Mouse (Mus musculus) limb, embryonic 12.5 days (tissue): Measurements from ENCODE around the gene Lrp10. TPM values are rescaled to one million over a fixed set of nuclear protein-coding genes. Genes with fewer than 3 reads are reported as not detected.

Experiments
- ATAC-seq: fragments of 200-750 bp; cut with Nextera tagmentation; 2 replicates; pipeline ENCODE4 v1.8.0; 2017; ENCODE audit warnings: low read depth, moderate TSS enrichment; ENCODE audit not compliant: insufficient number of reproducible peaks, insufficient read depth, low FRiP score, low TSS enrichment
- H3K27ac ChIP-seq: fragments of 300-500 bp; sonication (generic); 2 replicates; pipeline ENCODE4 v1.5.1; 2016; ENCODE audit warnings: mild to moderate bottlenecking, moderate library complexity
- H3K27me3 ChIP-seq: fragments of 300-500 bp; sonication (generic); 2 replicates; pipeline ENCODE4 v1.6.1; 2016; ENCODE audit warnings: mild to moderate bottlenecking, moderate library complexity
- H3K36me3 ChIP-seq: fragments of 300-500 bp; sonication (generic); 2 replicates; pipeline ENCODE4 v1.6.1; 2016; ENCODE audit warnings: mild to moderate bottlenecking, moderate library complexity
- H3K4me1 ChIP-seq: fragments of 300-500 bp; sonication (generic); replicated peaks from 2 replicates; pipeline ENCODE4 v1.6.1; 2016
- H3K4me2 ChIP-seq: fragments of 300-500 bp; sonication (generic); 2 replicates; pipeline ENCODE4 v1.6.1; 2016; ENCODE audit warnings: mild to moderate bottlenecking, moderate library complexity
- H3K4me3 ChIP-seq: fragments of 300-500 bp; sonication (generic); replicated peaks from 2 replicates; pipeline ENCODE4 v1.5.1; 2016; ENCODE audit warnings: mild to moderate bottlenecking
- H3K9ac ChIP-seq: fragments of 300-500 bp; sonication (generic); replicated peaks from 2 replicates; pipeline ENCODE4 v1.6.1; 2016; ENCODE audit warnings: mild to moderate bottlenecking, moderate library complexity
- H3K9me3 ChIP-seq: fragments of 300-500 bp; sonication (generic); 2 replicates; pipeline ENCODE4 v1.6.1; 2016; ENCODE audit warnings: mild to moderate bottlenecking, moderate library complexity
- WGBS: fragments of 180-500 bp; shearing (Covaris S2); methylation state at CpG from one replicate; pipeline ENCODE4 v1.1.7; 2016; 5-methylcytosine and 5-hydroxymethylcytosine counted together
- polyA plus RNA-seq: library from polyadenylated mRNA; unstranded; fragments of >200 nt; fragmentation: Nextera tagmentation; extraction: Ambion mirVana; gene quantifications from 2 replicates; pipeline ENCODE4 v1.2.1, GENCODE M21; 2016

Gene Lrp10
- polyA plus RNA-seq = 28.3 and 28.7 TPM in 2 replicates

DNA sequence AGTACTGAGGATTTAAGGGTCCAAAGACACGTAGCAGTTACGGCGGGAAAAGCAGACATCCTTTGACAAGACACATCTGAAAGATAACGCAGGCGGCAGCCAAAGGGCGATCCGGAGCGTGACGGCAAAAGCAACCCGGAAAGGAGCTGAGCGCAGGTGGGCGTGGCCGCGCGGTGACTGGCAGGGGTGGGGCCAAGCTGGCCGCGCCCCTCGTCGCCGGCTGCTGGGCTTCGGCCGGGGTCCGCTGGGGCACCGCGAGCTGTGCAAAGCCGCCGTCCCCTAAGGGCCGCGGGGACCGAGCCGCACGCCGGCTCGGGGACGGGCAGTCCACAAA is at the start of gene Lrp10:
Gene Lrp10 (plus strand): TSS at position 179 of the 334 bp plus-strand sequence.
- no peaks in the 10 kb centered on the region for H3K27me3 ChIP-seq
- no peaks in the 10 kb centered on the region; the same call in 1 of the 2 replicates for H3K4me1 ChIP-seq
- no peaks in the 10 kb centered on the region for H3K9me3 ChIP-seq
- peaks cover 20% of the 10 kb centered on the region for H3K36me3 ChIP-seq
- WGBS = under 1% methylated on average over 35 of the region's 35 CpGs
- H3K4me2 ChIP-seq = peak within 1 kb of the TSS; percentile 82
- H3K27ac ChIP-seq = peak within 1 kb of the TSS; percentile 69
- H3K4me3 ChIP-seq = peak within 1 kb of the TSS; percentile 83
- peak; percentile 82 for ATAC-seq
- peak within 1 kb of the TSS; percentile 71 for H3K9ac ChIP-seq

DNA sequence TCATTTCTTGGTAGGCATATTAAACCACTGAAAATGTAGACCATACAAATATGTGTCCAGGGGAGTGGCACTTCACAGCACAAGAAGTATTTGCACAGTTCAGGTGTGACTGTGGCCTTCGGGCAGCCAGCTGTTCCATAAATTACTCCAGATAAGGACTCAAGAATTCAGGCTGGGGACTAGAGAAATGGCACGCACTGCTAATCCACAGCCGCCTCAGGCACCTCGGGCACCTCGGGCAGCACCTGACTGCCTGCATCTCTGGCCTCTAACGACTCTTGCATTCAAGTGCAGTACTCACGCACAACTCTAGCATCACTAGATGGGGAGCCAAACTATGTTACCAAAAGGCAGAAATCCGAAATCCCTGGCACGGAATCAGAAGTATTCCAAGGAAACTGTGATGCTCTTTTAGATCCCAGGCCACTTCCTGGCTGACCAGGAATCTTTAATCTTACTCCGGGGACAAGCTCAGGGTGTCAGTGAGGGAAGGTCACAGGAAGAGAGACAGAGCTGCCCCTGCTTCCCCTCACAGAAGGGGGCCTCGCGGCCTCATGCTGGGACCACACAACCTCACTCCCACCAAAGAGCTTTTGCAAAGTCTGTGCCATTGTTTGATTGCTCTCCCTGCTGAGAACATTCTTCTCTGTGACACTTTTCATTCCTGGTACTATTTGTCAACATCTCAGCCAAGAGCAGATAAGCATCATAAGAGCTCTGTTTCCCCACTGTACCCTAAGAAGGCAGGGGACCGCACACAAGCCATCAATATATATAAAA is 48.5 kb upstream of the Lrp10 start:
- Histone ChIP-seq H3K9ac (no peak overlapping the region), H3K27ac (no peak overlapping the region), H3K4me1 (peaks cover 29% of the 10 kb centered on the region), H3K9me3 (no peaks in the 10 kb centered on the region), H3K4me3 (no peak overlapping the region), H3K4me2 (no peak overlapping the region), H3K27me3 (peaks cover 15% of the 10 kb centered on the region), H3K36me3 (no peaks in the 10 kb centered on the region)
- ATAC-seq = no peak
- 15% methylated on average over 13 of the region's 13 CpGs for WGBS

DNA sequence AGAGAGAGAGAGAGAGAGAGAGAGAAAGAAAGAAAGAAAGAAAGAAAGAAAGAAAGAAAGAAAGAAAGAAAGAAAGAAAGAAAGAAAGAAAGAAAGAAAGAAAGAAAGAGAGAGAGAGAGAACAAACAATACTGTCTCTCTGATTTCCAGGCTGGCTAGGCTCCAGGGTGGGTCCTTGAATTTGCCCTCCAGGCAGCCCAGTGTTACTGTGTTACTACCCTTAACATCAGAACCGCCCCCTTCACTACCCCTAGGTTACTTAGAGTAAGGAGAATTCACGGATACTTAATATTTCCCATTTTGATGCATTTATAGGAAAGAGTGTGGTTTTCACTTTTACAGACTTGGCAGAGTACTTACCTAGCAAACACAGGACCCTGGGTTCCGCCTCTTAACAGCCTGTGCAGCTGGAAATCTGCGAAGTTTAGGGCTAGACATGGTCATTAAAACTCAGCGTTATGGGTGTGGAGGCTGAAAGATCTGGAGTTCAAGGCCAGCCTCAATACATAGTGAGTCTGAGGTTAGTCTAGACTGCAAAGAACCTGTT is 47.6 kb upstream of the Lrp10 start:
- Histone ChIP-seq H3K9me3 (no peaks in the 10 kb centered on the region), H3K4me1 (peaks cover 33% of the 10 kb centered on the region), H3K4me2 (no peak overlapping the region), H3K27ac (no peak overlapping the region), H3K9ac (no peak overlapping the region), H3K36me3 (no peaks in the 10 kb centered on the region), H3K27me3 (peaks cover 15% of the 10 kb centered on the region), H3K4me3 (no peak overlapping the region)
- no peak for ATAC-seq
- 28% methylated on average over 5 of the region's 5 CpGs for WGBS

DNA sequence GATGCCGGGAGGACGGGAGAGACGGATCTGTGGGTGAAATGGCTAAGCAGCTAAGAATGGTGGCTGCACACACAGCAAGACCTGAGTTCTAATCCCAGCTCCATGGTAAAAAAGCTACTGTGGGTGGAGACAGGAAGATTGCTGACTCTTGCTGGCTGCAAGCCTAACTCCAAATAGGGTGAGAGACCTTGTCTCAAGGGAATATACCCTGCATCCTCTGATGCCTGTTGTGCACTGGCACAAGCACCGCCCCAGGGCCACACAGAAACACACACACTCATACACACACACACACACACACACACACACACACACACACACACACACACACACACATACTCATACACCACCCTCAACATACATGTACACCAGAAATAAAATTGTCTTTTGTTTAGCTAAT is 47.1 kb upstream of the Lrp10 start:
- H3K36me3 ChIP-seq = no peaks in the 10 kb centered on the region
- H3K4me1 ChIP-seq = peaks cover 33% of the 10 kb centered on the region
- no peak overlapping the region for H3K9ac ChIP-seq
- H3K9me3 ChIP-seq = no peaks in the 10 kb centered on the region
- WGBS = 68% methylated on average over 3 of the region's 4 CpGs
- H3K4me2 ChIP-seq = no peak overlapping the region
- no peak overlapping the region for H3K27ac ChIP-seq
- ATAC-seq = no peak
- peaks cover 15% of the 10 kb centered on the region for H3K27me3 ChIP-seq
- no peak overlapping the region for H3K4me3 ChIP-seq

DNA sequence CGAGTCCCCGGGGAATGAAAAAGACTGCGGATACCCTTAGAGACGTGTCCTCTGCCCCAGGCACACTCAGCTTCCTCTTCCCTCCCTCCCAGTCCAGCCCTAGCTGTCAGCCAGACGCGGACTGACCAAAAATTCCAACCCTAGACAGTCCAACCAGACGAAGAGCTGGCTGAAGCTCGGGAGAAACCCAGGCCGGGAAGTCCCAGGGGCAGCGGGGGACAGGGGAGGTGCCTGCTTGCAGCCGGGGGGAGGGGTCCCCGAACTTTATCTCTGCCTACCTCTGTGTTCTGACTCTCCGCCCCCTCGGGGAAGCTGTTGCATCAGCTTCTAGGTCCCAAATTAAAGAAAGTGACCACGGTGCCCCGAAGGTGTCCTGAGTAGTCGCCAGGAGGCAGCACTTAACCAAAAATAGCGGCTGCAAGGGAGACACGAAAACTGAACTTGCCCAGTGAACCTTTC is 46.3 kb upstream of the Lrp10 start, which contains the start of gene Slc7a7:
Gene Slc7a7 (minus strand): TSS at position 158 of the 459 bp plus-strand sequence.
- 9% methylated on average over 19 of the region's 19 CpGs for WGBS
- Histone ChIP-seq H3K27me3 (peaks cover 15% of the 10 kb centered on the region), H3K9ac (no peak within 1 kb of the TSS), H3K36me3 (no peaks in the 10 kb centered on the region), H3K4me1 (peaks cover 33% of the 10 kb centered on the region), H3K27ac (no peak within 1 kb of the TSS), H3K4me2 (peak within 1 kb of the TSS; percentile 34), H3K4me3 (no peak within 1 kb of the TSS), H3K9me3 (no peaks in the 10 kb centered on the region)
- ATAC-seq = no peak

DNA sequence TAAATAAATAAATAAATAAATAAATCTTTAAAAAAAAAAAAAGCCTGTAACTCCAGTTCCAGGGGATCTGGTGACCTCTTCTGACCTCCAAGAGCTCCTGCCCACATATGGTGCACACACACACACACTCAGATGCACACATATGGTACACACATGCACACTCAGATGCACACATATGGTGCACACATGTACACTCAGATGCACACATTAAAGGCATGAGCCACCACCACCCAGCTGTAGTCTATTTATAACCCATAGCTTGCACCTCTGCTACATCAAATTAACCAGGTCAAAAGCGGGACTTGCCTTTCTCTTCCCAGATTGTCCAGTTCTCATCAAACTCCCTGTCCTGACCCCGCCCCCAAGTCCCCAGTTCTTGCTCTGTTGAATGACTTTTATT is 42.9 kb upstream of the Lrp10 start:
- Histone ChIP-seq H3K9me3 (0 out of 2 replicates have a peak, but pooled peaks cover 4% of the 10 kb centered on the region), H3K27me3 (peaks cover 15% of the 10 kb centered on the region), H3K36me3 (no peaks in the 10 kb centered on the region), H3K9ac (no peak overlapping the region), H3K4me3 (no peak overlapping the region), H3K27ac (no peak overlapping the region), H3K4me1 (0 out of 2 replicates have a peak, but pooled peaks cover 14% of the 10 kb centered on the region), H3K4me2 (no peak overlapping the region)
- 53% methylated on average over 2 of the region's 2 CpGs for WGBS
- ATAC-seq = no peak

DNA sequence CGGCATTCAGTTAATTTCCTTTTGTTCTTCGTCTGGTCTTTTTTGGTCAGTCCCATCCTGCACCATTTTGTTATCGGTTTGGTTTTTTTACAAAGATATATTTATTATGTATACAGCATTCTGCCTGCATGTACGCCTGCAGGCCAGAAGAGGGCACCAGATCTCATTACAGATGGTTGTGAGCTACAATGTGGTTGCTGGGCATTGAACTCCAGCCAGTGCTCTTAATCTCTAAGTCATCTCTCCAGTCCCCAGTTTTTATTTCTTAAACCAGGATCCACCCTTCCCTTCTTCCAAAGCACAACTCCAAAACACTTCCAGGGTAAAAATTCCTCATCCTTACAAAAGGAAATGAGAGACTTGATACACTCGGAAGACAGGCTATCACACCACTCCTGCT is 40.5 kb upstream of the Lrp10 start:
- no peak overlapping the region for H3K4me3 ChIP-seq
- H3K36me3 ChIP-seq = peaks cover 2% of the 10 kb centered on the region; the same call in 1 of the 2 replicates
- no peak overlapping the region for H3K9ac ChIP-seq
- ATAC-seq = no peak
- WGBS = 65% methylated on average over 5 of the region's 5 CpGs
- H3K4me1 ChIP-seq = peaks cover 7% of the 10 kb centered on the region; the same call in 1 of the 2 replicates
- H3K27ac ChIP-seq = no peak overlapping the region
- no peak overlapping the region for H3K4me2 ChIP-seq
- H3K27me3 ChIP-seq = no peaks in the 10 kb centered on the region
- 0 out of 2 replicates have a peak, but pooled peaks cover 4% of the 10 kb centered on the region for H3K9me3 ChIP-seq

DNA sequence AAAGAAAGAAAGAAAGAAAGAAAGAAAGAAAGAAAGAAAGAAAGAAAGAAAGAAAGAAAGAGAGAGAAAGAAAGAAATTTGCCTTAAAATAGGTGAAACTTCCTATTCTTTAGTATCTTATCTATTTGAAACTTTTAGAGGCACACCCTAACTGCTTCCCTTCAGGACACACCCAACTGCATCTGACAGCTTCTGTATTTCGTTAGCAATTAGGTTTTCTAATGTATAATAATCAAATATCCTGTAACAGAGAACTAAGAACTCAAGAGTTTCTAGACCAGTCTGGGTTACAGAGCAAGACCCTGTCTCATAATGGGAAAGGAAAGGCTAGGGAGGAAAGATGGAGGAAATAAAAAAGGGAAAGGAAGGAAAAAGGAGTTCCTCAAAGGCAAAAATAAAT is 39.3 kb upstream of the Lrp10 start:
- ATAC-seq = no peak
- whole genome bisulfite sequencing = 83% methylated on average over 1 of the region's 1 CpGs
- H3K9me3 ChIP-seq = 0 out of 2 replicates have a peak, but pooled peaks cover 4% of the 10 kb centered on the region

DNA sequence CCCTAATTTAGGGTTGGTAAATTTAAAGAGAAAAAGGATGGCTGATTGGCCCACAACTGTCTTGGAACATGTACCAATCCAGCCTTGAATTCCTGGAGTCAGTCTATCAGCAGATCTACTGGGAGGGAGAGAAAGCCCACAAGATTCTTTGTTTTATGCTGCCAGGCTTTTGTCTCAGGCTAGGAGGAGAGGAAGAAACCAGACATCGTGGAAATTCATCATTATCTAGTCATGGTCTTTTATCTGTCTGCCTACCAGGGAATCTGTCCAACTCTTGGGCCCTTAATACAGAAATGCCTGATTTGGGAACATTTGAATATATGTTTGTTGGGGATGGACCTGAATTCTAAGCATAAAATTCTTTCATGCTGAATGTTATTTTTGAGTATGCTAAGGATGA is 38.4 kb upstream of the Lrp10 start:
- no peak for ATAC-seq

More for the DNA sequence above, 39.3 kb upstream of the Lrp10 start:
- Histone ChIP-seq H3K27me3 (no peaks in the 10 kb centered on the region), H3K9ac (no peak overlapping the region), H3K36me3 (peaks cover 14% of the 10 kb centered on the region), H3K27ac (no peak overlapping the region), H3K4me2 (no peak overlapping the region), H3K4me3 (no peak overlapping the region), H3K4me1 (peaks cover 11% of the 10 kb centered on the region; the same call in 1 of the 2 replicates)

DNA sequence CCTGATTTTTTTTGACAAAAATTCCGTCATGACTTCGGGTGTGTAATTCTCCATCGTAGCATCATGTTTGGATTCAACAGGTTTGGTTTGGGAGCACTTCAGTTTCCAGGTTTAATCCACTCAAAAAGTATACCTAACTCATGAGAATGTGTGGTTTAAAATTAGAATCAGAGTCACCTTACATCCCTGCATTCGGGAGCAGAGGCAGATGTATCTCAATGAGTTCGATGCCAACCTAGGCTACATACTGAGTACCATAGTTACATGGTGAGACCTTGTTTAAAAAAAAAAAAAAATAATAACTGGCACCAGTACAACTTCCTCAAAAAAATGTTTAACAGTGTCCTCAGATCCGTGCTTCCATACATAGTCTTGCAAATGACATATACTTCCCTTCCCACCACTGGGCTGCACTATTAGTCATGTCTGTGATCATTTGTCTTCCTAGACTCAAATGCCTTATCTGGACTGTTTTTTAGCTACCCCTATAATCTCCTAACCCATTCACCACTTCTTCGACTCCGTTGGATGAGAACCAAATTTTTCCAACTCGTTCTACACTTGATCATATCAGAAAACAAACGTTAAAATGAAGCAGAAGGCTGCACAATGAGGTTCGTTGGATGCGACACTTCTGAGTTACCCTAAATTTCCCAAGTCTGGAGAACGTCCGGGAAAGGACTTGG is 37.8 kb upstream of the Lrp10 start:
- H3K9me3 ChIP-seq = 0 out of 2 replicates have a peak, but pooled peaks cover 4% of the 10 kb centered on the region
- H3K27me3 ChIP-seq = no peaks in the 10 kb centered on the region
- peak overlapping the region; percentile 66 for H3K4me2 ChIP-seq
- peaks cover 21% of the 10 kb centered on the region for H3K4me1 ChIP-seq
- H3K4me3 ChIP-seq = peak overlapping the region; percentile 86
- peaks cover 18% of the 10 kb centered on the region for H3K36me3 ChIP-seq
- peak overlapping the region; percentile 81 for H3K9ac ChIP-seq
- 34% methylated on average over 14 of the region's 14 CpGs for WGBS
- peak overlapping the region; percentile 91 for H3K27ac ChIP-seq
- no peak for ATAC-seq

More for the DNA sequence above, 38.4 kb upstream of the Lrp10 start:
- 85% methylated on average over 1 of the region's 1 CpGs for WGBS
- H3K36me3 ChIP-seq = peaks cover 18% of the 10 kb centered on the region
- no peaks in the 10 kb centered on the region for H3K27me3 ChIP-seq
- peaks cover 20% of the 10 kb centered on the region for H3K4me1 ChIP-seq
- no peak overlapping the region for H3K4me3 ChIP-seq
- H3K27ac ChIP-seq = no peak overlapping the region
- H3K9ac ChIP-seq = no peak overlapping the region
- 0 out of 2 replicates have a peak, but pooled peaks cover 4% of the 10 kb centered on the region for H3K9me3 ChIP-seq
- peak overlapping the region; percentile 66 for H3K4me2 ChIP-seq
